Mouse (Mus musculus) liver, embryonic 11.5 days (tissue): ENCODE results near the gene Rbm11. TPM values are rescaled to one million over a fixed set of nuclear protein-coding genes. Genes with fewer than 3 reads are reported as not detected.

Experiments used
- ATAC-seq: fragments of 200-750 bp; cut with Nextera tagmentation; replicated peaks from 2 replicates; pipeline ENCODE4 v1.8.0; 2017; ENCODE audit warnings: moderate number of reproducible peaks, mild to moderate bottlenecking, moderate TSS enrichment, moderate library complexity; ENCODE audit not compliant: low FRiP score
- DNase-seq: peaks from one replicate; pipeline ENCODE4 v3.0.0-alpha.2; 2017; ENCODE audit warnings: low spot score
- H3K27ac ChIP-seq: fragments of 300-500 bp; sonication (generic); 2 replicates; pipeline ENCODE4 v1.5.1; 2014; ENCODE audit warnings: mild to moderate bottlenecking, low read depth, low read length, control low read depth
- H3K27me3 ChIP-seq: fragments of 300-500 bp; sonication (generic); replicated peaks from 2 replicates; pipeline ENCODE4 v1.6.1; 2014; ENCODE audit warnings: low read length, mixed read lengths; ENCODE audit not compliant: control insufficient read depth, insufficient read depth
- H3K36me3 ChIP-seq: fragments of 300-500 bp; sonication (generic); 2 replicates; pipeline ENCODE4 v1.6.1; 2014; ENCODE audit warnings: mild to moderate bottlenecking, low read length, moderate library complexity, mixed read lengths; ENCODE audit not compliant: control insufficient read depth, insufficient read depth
- H3K4me1 ChIP-seq: fragments of 300-500 bp; sonication (generic); replicated peaks from 2 replicates; pipeline ENCODE4 v1.6.1; 2014; ENCODE audit warnings: low read length, mixed read lengths; ENCODE audit not compliant: control insufficient read depth, insufficient read depth
- H3K4me2 ChIP-seq: fragments of 300-500 bp; sonication (generic); 2 replicates; pipeline ENCODE4 v1.6.1; 2014; ENCODE audit warnings: mild to moderate bottlenecking, control low read depth, moderate library complexity
- H3K4me3 ChIP-seq: fragments of 300-500 bp; sonication (generic); 2 replicates; pipeline ENCODE4 v1.5.1; 2014; ENCODE audit warnings: low read depth, low read length, control low read depth
- H3K9ac ChIP-seq: fragments of 300-500 bp; sonication (generic); 2 replicates; pipeline ENCODE4 v1.6.1; 2014; ENCODE audit warnings: low read depth, low read length, control low read depth
- H3K9me3 ChIP-seq: fragments of 300-500 bp; sonication (generic); 2 replicates; pipeline ENCODE4 v1.6.1; 2016; ENCODE audit warnings: low read length, inconsistent platforms, mixed read lengths; ENCODE audit not compliant: control insufficient read depth
- WGBS: fragments of 180-500 bp; shearing (Covaris S2); extraction: QIAGEN DNeasy Blood & Tissue Kit; methylation state at CpG from one replicate; pipeline ENCODE4 v1.1.7; 2014; 5-methylcytosine and 5-hydroxymethylcytosine counted together
- polyA plus RNA-seq: library from polyadenylated mRNA; unstranded; fragments of >200 nt; fragmentation: Nextera tagmentation; extraction: Ambion mirVana; gene quantifications from 2 replicates; pipeline ENCODE4 v1.2.1, GENCODE M21; 2014

The Rbm11 gene
- 0.06 and 0.12 TPM in 2 replicates for polyA plus RNA-seq

DNA sequence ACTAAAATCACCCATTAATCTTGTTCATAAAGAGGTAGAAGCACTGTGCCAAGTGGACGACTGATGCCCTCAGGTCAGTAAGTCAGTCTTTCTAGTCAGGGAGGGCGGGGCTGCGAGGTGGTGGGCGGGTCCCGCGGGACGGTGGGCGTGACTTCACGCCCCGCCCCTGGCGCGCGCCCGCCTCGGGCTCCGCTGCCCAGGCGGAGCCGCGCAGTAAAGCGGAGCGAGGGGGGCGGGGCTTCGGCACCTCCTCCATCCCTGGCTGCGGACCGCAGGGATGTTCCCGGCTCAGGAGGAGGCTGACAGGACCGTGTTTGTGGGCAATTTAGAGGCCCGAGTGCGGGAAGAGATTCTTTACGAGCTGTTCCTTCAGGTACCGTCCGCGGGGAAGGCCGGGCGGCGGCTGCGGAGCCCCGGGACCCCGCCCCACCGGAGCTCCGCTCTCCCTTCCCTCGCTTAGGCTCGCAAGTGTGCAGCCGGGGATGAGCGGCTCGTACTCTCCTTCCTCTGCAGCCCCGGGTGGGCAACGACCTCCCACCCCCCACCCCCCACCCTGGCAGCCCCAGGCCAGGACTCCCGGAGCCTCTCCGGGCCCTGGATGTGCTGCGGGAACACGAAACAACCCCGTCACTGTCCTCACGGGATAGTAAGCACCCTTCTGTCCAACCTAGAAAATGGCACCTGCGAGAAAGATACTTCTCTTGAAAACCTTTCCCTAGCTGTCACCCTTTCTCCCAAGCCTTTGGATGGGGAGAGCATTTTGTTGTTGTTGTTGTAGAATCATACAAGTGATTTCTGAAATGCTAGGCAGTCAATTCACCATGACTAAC, at the start of gene Rbm11:
Gene Rbm11, plus strand, starts transcription at position 174 of the 830 bp plus-strand sequence.
- H3K27me3 ChIP-seq: peaks cover 3% of the 10 kb centered on the region; the same call in 1 of the 2 replicates
- no peaks in the 10 kb centered on the region for H3K36me3 ChIP-seq
- ATAC-seq (peak; percentile 95), DNase-seq (peak; percentile 81)
- H3K27ac ChIP-seq: no peak within 1 kb of the TSS
- under 1% methylated on average over 45 of the region's 55 CpGs for WGBS
- H3K9me3 ChIP-seq: no peaks in the 10 kb centered on the region
- H3K4me3 ChIP-seq: peak within 1 kb of the TSS; percentile 74
- H3K4me2 ChIP-seq: peak within 1 kb of the TSS; percentile 86
- 0 out of 2 replicates have a peak within 1 kb of the TSS, but pooled peaks have one; percentile 37 for H3K9ac ChIP-seq
- no peaks in the 10 kb centered on the region for H3K4me1 ChIP-seq

DNA sequence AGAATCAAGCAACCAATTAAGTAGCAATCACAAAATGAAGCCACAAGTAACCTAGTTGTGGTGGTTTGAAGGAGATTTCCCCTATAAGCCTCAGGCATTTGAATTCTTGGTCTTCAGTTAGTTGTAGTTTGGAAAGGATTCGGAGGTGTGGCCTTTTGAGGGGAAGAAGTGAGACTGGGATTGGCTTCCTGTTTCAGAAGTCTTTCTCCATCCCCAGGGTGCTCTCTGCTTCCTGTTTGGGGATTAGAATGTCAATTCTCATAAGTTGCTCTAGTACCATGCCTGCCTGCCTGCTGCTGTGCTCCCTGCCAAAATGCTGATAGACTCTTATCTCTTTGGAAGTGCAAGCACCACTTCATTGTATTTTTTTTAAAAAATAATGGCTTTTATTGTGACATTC, 47.3 kb upstream of the Rbm11 start:
- H3K27ac ChIP-seq: no peak overlapping the region
- H3K9ac ChIP-seq: no peak overlapping the region
- H3K4me1 ChIP-seq: no peaks in the 10 kb centered on the region
- H3K27me3 ChIP-seq: no peaks in the 10 kb centered on the region
- 73% methylated on average over 1 of the region's 1 CpGs for WGBS
- H3K4me2 ChIP-seq: no peak overlapping the region
- H3K4me3 ChIP-seq: no peak overlapping the region
- H3K36me3 ChIP-seq: no peaks in the 10 kb centered on the region
- ATAC-seq (no peak), DNase-seq (no peak)
- no peaks in the 10 kb centered on the region for H3K9me3 ChIP-seq

DNA sequence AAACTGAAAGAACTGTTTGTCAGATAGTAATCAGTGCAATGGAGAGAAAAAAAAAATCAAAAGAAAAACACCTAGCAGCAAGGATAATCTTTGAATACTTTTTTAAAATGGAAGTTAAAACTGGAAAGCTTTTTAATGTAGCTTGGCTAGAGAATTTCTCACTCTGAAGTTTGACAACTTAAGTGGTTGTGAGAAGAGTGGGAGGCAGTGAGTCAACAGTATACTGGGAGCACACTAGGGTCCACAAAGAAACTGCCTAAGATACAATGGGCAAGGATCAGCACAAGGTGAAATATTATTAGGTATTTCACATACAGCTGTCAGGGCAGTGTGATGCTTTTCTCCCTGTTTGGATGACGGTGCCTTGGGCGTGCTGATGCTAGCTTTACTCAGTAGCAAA, 29.7 kb upstream of the Rbm11 start:
- 87% methylated on average over 2 of the region's 2 CpGs for WGBS
- DNase-seq (no peak), ATAC-seq (no peak)
- Histone ChIP-seq H3K27ac (no peak overlapping the region), H3K4me3 (no peak overlapping the region), H3K9ac (no peak overlapping the region), H3K4me2 (no peak overlapping the region), H3K4me1 (no peaks in the 10 kb centered on the region), H3K27me3 (no peaks in the 10 kb centered on the region), H3K9me3 (no peaks in the 10 kb centered on the region), H3K36me3 (no peaks in the 10 kb centered on the region)

DNA sequence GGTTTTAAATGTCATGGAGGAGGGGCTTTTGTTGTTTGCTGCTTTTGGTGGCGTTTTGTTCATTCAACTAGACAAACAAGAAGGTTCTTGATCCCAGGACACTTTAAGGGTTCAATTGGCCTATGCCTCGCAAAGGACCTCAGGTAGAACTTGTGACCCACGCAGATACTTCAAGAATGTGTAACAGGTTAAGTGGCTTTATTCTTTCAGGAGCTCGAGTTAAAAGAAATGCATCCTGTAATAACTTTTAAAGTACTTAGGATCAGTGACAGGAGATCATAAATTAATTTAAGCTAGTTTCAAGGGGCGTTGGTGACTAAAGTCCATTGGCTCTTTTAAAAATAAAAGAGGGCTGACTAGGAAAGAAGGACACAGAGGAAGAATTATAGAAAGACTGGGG, 10.4 kb upstream of the Rbm11 start:
- no peaks in the 10 kb centered on the region for H3K4me1 ChIP-seq
- no peak overlapping the region for H3K4me2 ChIP-seq
- ATAC-seq (no peak), DNase-seq (no peak)
- H3K9ac ChIP-seq: no peak overlapping the region
- H3K27ac ChIP-seq: no peak overlapping the region
- no peaks in the 10 kb centered on the region for H3K36me3 ChIP-seq
- WGBS: 70% methylated on average over 5 of the region's 5 CpGs
- no peaks in the 10 kb centered on the region for H3K9me3 ChIP-seq
- no peaks in the 10 kb centered on the region for H3K27me3 ChIP-seq
- no peak overlapping the region for H3K4me3 ChIP-seq

DNA sequence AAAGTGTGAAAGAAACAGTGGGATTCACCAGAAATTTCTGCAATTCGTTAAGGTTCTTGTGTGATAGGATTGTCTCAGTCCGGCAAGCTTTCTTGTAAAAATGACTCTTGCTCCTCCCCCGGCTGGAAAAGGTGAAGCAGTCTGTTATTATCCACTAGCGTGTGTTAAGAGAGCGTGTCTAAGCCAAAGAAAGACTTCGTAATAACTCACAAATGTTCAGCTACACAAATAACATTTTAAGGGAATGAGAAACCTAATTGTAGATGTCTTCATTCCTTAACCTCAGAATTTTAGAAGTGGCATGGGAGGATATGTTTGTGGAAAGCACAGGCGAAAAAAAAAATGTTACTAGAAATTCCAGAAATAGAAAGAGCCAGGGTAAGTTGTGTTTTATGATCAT, 6.7 kb upstream of the Rbm11 start, which contains the start of gene Lipi:
Gene Lipi, minus strand, starts transcription at position 101 of the 400 bp plus-strand sequence.
- Histone ChIP-seq H3K27me3 (no peaks in the 10 kb centered on the region), H3K36me3 (no peaks in the 10 kb centered on the region), H3K9me3 (no peaks in the 10 kb centered on the region), H3K27ac (no peak within 1 kb of the TSS), H3K4me3 (no peak within 1 kb of the TSS), H3K9ac (no peak within 1 kb of the TSS), H3K4me1 (no peaks in the 10 kb centered on the region), H3K4me2 (no peak within 1 kb of the TSS)
- WGBS: 80% methylated on average over 7 of the region's 7 CpGs
- ATAC-seq: no peak
- DNase-seq: no peak

DNA sequence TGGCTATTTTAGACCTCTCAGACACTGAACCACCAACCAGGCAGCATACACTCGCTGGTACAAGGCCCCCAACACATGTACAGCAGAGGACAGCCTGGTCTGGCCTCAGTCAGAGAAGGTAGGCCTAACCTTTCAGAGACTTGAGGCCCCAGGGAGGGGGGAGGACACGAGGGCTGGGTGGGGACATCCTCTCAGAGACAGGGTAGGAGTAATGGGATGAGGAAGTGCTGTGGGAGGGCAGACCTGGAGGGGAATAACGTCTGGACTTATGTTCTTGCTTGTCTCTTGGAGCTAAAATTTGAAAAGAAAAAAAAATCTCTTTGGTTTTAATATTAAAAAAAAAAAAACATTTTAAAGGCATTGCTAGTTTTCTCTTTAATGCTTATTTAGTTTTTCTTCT, 6.2 kb upstream of the Rbm11 start:
- Histone ChIP-seq H3K9me3 (no peaks in the 10 kb centered on the region), H3K27me3 (no peaks in the 10 kb centered on the region), H3K4me1 (no peaks in the 10 kb centered on the region), H3K4me2 (no peak overlapping the region), H3K27ac (no peak overlapping the region), H3K36me3 (no peaks in the 10 kb centered on the region), H3K4me3 (no peak overlapping the region), H3K9ac (no peak overlapping the region)
- ATAC-seq (no peak), DNase-seq (no peak)
- 27% methylated on average over 3 of the region's 3 CpGs for WGBS

DNA sequence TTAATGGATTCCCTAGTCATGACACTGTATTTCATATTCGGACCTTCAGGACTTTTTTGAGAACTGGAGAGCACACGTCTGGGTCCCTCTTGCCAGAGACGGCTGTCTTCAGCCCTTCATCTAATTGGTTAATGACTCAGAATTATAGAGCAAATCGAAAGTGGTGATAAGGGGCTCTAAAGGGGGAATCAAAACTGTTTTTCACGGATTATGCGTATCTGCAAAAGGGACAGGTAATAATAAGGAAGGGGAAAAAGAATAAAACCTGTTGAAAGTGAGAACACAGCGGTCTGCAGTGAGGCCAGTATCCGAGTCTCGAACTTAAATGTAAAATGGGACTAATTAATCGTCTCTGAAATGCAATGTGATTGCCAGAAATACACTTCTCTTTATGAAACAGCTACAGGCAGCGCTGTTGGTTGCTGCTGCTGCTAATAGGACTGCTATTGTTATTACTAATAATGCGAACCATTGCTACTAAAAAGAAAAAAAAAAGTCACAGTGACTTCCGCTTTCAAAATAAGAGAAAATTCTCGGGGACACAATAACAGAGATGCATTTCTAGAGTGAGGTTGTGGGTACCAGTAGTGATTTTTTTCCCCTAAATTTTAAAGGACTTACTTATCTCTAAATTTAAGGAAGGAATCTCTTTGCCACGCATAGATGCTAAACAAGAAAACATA, 998 bp downstream of the Rbm11 start:
- 19% methylated on average over 15 of the region's 15 CpGs for WGBS
- no peak overlapping the region for H3K27ac ChIP-seq
- no peaks in the 10 kb centered on the region for H3K36me3 ChIP-seq
- H3K4me3 ChIP-seq: peak overlapping the region; percentile 74
- peaks cover 3% of the 10 kb centered on the region; the same call in 1 of the 2 replicates for H3K27me3 ChIP-seq
- no peaks in the 10 kb centered on the region for H3K4me1 ChIP-seq
- peak overlapping the region; percentile 86 for H3K4me2 ChIP-seq
- H3K9ac ChIP-seq: no peak overlapping the region
- H3K9me3 ChIP-seq: no peaks in the 10 kb centered on the region
- ATAC-seq (no peak), DNase-seq (no peak)

DNA sequence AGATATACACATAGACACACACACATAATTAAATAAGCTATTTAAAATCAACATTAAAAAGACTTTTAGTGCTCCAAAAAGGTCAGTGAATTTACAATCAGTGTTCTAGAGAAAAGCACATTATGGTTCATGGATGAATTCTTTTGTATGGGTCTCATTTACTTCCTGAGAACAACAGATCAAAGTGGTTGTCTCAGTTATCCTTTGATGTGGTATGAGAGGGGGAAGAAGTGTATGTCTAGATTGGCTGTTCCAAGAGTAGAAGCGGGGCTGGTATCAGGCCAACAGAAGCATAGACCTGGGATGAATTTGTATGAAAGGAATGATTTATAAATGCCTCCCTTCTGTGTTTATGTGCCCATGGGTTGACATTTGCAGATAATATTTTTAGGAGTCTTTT, 13.8 kb downstream of the Rbm11 start:
- no peaks in the 10 kb centered on the region for H3K27me3 ChIP-seq
- no peaks in the 10 kb centered on the region for H3K9me3 ChIP-seq
- H3K4me2 ChIP-seq: no peak overlapping the region
- no peak overlapping the region for H3K27ac ChIP-seq
- no peaks in the 10 kb centered on the region for H3K36me3 ChIP-seq
- H3K9ac ChIP-seq: no peak overlapping the region
- WGBS: 80% methylated on average over 1 of the region's 1 CpGs
- DNase-seq: no peak
- no peaks in the 10 kb centered on the region for H3K4me1 ChIP-seq
- H3K4me3 ChIP-seq: no peak overlapping the region
- ATAC-seq: no peak
